Mouse (Mus musculus): ENCODE measurements around the gene Zfp112. TPM values are rescaled to one million over a fixed set of nuclear protein-coding genes. Genes with fewer than 3 reads are reported as not detected.
"Not testable (repeated sequence)": the region's sequence is repeated elsewhere in the genome, so short reads cannot be mapped to it uniquely, and the experiment has no call there.

The Zfp112 gene
- 9.8 and 9.9 TPM in 2 replicates for polyA plus RNA-seq (2015; fragmentation: Nextera tagmentation; extraction: Ambion mirVana)

GRCm38 (mm10) chr7:24112156-24112856 is at the start of gene Zfp112:
TSS of gene Zfp112 (plus strand) at chr7:24112314.
- Histone ChIP-seq H3K9me3 (replicated peaks) (peaks cover 17% of the 10 kb centered on the region), H3K9ac (peak within 1 kb of the TSS; percentile 63), H3K27ac (replicated peaks) (peak within 1 kb of the TSS; percentile 86), H3K4me1 (peaks cover 4% of the 10 kb centered on the region), H3K4me2 (replicated peaks) (peak within 1 kb of the TSS; percentile 69), H3K27me3 (no peaks in the 10 kb centered on the region), H3K36me3 (peaks cover 26% of the 10 kb centered on the region), H3K4me3 (replicated peaks) (peak within 1 kb of the TSS; percentile 60)
- under 1% methylated on average over 23 of the region's 23 CpGs for WGBS
- ATAC-seq (ENCODE audit: insufficient number of reproducible peaks, low FRiP score, low TSS enrichment, low read depth) = peak; percentile 96

- H3K27ac ChIP-seq (replicated peaks); H3K4me2 ChIP-seq (replicated peaks); H3K9ac ChIP-seq; H3K4me3 ChIP-seq (replicated peaks); H3K9me3 ChIP-seq (replicated peaks); ATAC-seq (ENCODE audit: insufficient number of reproducible peaks, low FRiP score, low TSS enrichment, low read depth); H3K27me3 ChIP-seq; H3K4me1 ChIP-seq; H3K36me3 ChIP-seq: not testable (repeated sequence)
- 32% methylated on average over 1 of the region's 1 CpGs for WGBS
Observed at GRCm38 (mm10) chr7:24074424-24074823, 37.7 kb upstream of the Zfp112 start.

DNA sequence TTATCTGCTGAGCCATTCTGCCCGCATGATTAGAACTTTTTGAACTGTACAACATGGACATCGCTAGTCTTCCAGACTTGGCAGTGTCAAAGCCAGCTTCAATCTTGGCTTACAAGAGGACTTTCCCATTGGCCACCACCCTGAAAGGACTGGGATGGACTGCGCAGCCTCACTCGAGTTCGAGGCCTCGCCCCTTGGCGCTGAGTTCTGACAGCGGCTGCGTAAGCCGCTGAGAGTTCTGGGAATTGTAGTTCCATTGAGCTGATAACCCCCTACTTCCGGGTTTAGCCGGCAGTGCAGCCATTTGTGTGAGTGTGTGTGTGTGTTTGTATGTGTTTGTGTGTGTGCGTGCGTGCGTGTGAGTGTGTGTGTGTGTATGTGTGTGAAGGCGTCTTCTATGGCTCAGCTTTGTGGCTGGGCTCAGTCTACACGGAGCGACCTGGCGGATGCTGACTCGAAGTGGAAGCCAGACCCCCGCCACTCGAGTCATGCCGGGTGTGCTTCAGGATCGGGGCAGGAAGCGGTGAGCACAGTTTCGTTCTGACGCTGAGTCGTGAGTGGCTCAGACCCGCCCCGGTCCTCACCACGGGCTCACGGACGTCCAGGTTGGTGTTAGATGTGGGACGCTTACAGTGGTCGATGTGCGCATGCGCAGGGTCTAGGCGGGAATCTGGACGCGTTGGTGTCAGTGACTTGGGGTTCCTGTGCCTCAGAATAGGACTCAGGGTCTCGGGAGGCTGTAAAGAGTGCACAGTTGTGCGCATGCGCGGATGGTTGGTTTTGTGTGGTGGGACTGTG is 30.3 kb upstream of the Zfp112 start, which contains the start of gene Zfp180:
TSS of gene Zfp180 (plus strand) at position 291 of the 798 bp plus-strand sequence.
- Histone ChIP-seq H3K4me2 (replicated peaks) (peak within 1 kb of the TSS; percentile 77), H3K9me3 (replicated peaks) (0 out of 2 replicates have a peak, but pooled peaks cover 4% of the 10 kb centered on the region), H3K9ac (peak within 1 kb of the TSS; percentile 39), H3K27me3 (no peaks in the 10 kb centered on the region), H3K27ac (replicated peaks) (peak within 1 kb of the TSS; percentile 75), H3K4me3 (replicated peaks) (peak within 1 kb of the TSS; percentile 54), H3K4me1 (peaks cover 23% of the 10 kb centered on the region), H3K36me3 (peaks cover 14% of the 10 kb centered on the region)
- peak; percentile 98 for ATAC-seq (ENCODE audit: insufficient number of reproducible peaks, low FRiP score, low TSS enrichment, low read depth)
- 21% methylated on average over 44 of the region's 44 CpGs for WGBS

DNA sequence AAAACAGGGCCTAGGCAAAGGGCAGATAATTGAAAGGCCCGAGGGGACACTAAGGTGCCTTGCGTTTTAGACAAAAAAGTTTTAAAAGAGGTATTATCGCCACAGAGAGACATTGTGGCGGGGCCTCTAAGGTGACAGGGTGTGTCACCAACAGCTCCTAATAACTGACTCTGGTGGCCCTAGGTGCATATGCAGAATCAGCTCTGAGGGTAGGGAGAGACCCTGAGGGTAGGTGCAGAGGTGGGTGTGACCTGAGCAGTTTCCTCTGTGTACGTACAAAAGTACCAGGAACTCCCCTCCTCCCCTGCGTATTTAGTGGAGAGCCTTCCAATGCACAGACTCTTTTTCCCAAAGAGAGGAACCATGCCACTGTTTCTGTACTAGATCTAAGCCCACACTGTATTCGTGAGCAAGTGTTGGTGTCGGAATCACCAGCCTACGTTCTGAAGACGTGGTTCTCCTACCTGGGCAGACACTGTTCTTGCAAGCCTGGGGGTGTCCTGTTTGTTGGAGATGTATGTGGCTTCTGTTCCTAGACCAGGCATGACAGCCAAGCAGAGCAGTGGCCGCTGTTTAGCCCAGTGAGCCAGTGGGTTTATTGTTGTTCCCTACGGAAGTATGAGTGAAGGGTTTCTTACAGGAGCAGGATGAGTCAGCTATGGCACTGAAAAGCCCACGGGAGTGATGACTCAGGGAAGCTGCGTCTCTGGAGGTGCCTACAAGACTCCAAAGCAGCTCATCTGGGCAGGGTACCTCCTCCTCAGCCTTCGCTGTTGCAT is 29.5 kb upstream of the Zfp112 start:
- peak overlapping the region; percentile 75 for H3K27ac ChIP-seq (replicated peaks)
- H3K9me3 ChIP-seq (replicated peaks) = 0 out of 2 replicates have a peak, but pooled peaks cover 4% of the 10 kb centered on the region
- WGBS = 40% methylated on average over 15 of the region's 15 CpGs
- peak overlapping the region; percentile 77 for H3K4me2 ChIP-seq (replicated peaks)
- H3K36me3 ChIP-seq = peaks cover 22% of the 10 kb centered on the region
- H3K27me3 ChIP-seq = no peaks in the 10 kb centered on the region
- ATAC-seq (ENCODE audit: insufficient number of reproducible peaks, low FRiP score, low TSS enrichment, low read depth) = no peak
- H3K9ac ChIP-seq = peak overlapping the region; percentile 39
- peak overlapping the region; percentile 54 for H3K4me3 ChIP-seq (replicated peaks)
- H3K4me1 ChIP-seq = peaks cover 23% of the 10 kb centered on the region

DNA sequence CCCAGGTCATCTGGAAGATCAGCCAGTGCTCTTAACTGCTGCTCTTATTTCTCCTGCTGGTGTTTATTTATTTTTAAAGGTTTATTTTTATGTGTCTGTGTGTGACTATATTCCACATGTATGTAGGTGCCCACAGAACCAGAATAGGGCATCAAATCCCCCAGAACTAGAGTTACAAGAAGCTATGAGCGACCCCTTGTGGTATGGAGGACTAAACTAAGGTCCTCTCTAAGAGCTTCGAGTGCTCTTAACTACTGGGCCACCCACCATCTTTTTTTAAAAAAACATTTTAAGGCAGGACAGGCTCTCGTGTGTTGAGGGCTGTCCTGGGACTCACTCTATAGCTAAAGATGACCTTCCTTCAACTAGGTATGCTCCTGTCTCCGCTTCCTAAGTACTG is 25.2 kb upstream of the Zfp112 start:
- no peaks in the 10 kb centered on the region for H3K27me3 ChIP-seq
- H3K9me3 ChIP-seq (replicated peaks) = 0 out of 2 replicates have a peak, but pooled peaks cover 4% of the 10 kb centered on the region
- H3K9ac ChIP-seq = no peak overlapping the region
- H3K36me3 ChIP-seq = peaks cover 39% of the 10 kb centered on the region
- no peak overlapping the region for H3K4me2 ChIP-seq (replicated peaks)
- peaks cover 20% of the 10 kb centered on the region for H3K4me1 ChIP-seq
- WGBS = 92% methylated on average over 4 of the region's 4 CpGs
- no peak overlapping the region for H3K4me3 ChIP-seq (replicated peaks)
- ATAC-seq (ENCODE audit: insufficient number of reproducible peaks, low FRiP score, low TSS enrichment, low read depth) = no peak
- H3K27ac ChIP-seq (replicated peaks) = no peak overlapping the region

DNA sequence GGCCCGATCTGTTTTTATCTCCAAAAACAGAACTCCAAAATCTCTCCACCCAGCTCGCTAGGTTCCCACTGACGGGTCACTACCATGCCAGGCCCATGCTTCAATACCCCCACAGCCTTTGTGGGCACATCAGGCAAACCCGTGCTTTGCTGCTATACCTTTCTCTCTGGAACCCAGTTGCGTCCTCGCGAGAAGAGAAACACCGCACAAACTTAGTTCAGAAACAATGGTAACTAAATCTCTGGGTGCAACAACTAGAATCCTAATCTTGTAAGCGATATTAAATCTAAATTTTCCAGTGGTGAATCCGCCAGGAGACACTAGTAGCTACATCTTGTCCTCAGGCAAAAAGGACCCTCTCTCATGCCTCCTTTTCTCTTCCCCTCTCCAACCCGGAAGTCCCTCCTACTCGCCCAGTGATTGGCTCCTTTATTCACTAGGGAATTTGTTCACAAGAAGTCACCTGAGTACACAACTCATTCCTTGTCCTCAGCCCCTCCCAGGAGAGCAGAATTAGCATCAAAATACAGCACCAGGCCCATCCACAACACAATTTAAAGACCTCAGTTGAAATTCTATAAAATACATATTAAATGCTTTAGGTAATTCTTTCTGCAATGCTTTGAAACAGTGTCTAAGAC is 24.5 kb upstream of the Zfp112 start:
- Histone ChIP-seq H3K36me3 (peaks cover 39% of the 10 kb centered on the region), H3K4me3 (replicated peaks) (no peak overlapping the region), H3K9me3 (replicated peaks) (0 out of 2 replicates have a peak, but pooled peaks cover 4% of the 10 kb centered on the region), H3K27ac (replicated peaks) (no peak overlapping the region), H3K4me1 (peaks cover 15% of the 10 kb centered on the region), H3K4me2 (replicated peaks) (no peak overlapping the region), H3K27me3 (no peaks in the 10 kb centered on the region), H3K9ac (no peak overlapping the region)
- 96% methylated on average over 12 of the region's 12 CpGs for WGBS
- ATAC-seq (ENCODE audit: insufficient number of reproducible peaks, low FRiP score, low TSS enrichment, low read depth) = no peak

DNA sequence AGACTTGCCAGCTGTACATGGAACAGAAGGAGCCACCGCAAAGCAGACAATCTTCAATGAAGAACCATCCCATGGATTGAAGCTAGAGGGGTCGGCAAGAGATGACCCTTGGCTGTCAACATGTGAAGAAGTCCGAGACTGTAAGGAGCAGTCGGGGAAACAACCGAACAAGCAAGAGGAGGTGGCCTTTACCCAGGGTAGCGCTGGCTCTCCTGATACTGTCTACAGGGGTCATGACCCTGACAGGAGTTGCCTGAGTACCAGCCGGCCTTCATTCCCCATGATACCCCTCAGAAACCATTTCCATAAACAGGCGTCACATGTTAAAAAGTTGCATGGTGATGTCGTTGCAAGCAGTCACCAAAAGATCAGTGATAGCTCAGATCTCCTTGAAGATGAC is 7.7 kb upstream of the Zfp112 start:
- no peak; the same call in 1 of the 2 replicates for ATAC-seq (ENCODE audit: insufficient number of reproducible peaks, low FRiP score, low TSS enrichment, low read depth)
- Histone ChIP-seq H3K9me3 (replicated peaks) (peaks cover 79% of the 10 kb centered on the region), H3K4me1 (no peaks in the 10 kb centered on the region), H3K4me3 (replicated peaks) (no peak overlapping the region), H3K27me3 (no peaks in the 10 kb centered on the region), H3K9ac (no peak overlapping the region), H3K27ac (replicated peaks) (no peak overlapping the region), H3K4me2 (replicated peaks) (no peak overlapping the region), H3K36me3 (peaks cover 99% of the 10 kb centered on the region)
- 93% methylated on average over 9 of the region's 9 CpGs for WGBS

DNA sequence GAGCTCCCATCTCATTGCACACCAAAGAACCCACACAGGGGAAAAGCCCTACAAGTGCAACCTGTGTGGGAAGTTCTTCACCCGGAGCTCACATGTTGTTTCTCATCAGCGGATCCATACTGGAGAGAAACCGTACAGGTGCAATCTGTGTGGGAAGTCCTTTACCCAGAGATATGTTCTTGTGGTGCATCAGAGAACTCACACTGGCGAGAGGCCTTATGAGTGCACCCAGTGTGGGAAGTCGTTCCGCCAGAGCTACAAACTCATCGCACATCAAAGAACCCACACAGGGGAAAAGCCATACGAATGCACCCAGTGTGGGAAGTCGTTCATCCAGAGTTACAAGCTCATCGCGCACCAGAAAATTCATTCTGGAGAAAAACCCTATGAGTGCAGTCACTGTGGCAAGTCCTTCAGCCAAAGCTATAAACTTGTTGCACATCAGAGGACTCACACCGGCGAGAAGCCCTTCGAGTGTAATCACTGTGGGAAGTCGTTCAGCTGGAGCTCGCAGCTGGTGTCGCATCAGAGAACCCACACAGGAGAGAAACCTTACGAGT is 6.9 kb upstream of the Zfp112 start:
- H3K36me3 ChIP-seq = peaks cover 94% of the 10 kb centered on the region
- no peak overlapping the region for H3K4me2 ChIP-seq (replicated peaks)
- H3K4me1 ChIP-seq = no peaks in the 10 kb centered on the region
- WGBS = 94% methylated on average over 18 of the region's 18 CpGs
- H3K4me3 ChIP-seq (replicated peaks) = no peak overlapping the region
- H3K27me3 ChIP-seq = no peaks in the 10 kb centered on the region
- H3K9me3 ChIP-seq (replicated peaks) = peaks cover 79% of the 10 kb centered on the region
- no peak for ATAC-seq (ENCODE audit: insufficient number of reproducible peaks, low FRiP score, low TSS enrichment, low read depth)
- no peak overlapping the region for H3K27ac ChIP-seq (replicated peaks)
- H3K9ac ChIP-seq = no peak overlapping the region

DNA sequence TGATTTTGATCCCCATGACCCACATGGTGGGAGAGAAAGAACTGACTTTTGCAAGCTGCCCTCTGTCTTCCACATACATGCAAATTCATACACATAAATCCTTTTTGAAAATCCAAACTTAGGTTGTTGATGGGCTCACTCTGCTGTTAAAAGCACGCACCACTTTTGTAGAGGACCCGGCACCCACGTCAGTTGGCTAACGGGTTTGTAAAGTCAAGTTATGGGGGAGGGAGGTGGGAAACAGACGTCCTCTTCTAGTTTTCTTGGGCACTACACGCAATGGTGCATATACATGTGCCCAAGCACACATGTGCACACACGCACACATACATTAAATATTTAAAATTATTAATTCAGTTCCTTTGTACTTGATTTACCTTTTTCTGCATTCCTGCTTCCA is 1.3 kb upstream of the Zfp112 start:
- H3K4me3 ChIP-seq (replicated peaks) = no peak overlapping the region
- 96% methylated on average over 7 of the region's 7 CpGs for WGBS
- ATAC-seq (ENCODE audit: insufficient number of reproducible peaks, low FRiP score, low TSS enrichment, low read depth) = no peak

DNA sequence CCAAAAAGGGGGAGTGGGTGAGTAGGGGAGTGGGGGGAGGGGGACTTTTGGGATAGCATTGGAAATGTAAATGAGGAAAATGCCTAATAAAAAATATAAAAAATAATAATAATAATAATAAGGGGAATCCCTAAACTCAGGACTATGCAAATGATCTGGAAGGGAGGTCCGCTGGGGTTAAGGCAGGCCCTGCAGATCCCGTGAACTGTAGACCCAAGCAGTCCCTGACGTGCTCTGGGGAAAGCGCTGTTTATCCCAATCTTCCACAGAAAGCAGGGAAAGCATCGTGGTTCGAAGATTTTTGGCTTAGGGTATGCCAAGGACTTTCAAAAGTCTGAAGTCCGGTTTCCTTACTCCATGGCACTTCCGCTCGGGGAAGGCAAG is 350 bp upstream of the Zfp112 start:
- 2% methylated on average over 9 of the region's 9 CpGs for WGBS
- peaks cover 32% of the 10 kb centered on the region for H3K36me3 ChIP-seq
- ATAC-seq (ENCODE audit: insufficient number of reproducible peaks, low FRiP score, low TSS enrichment, low read depth) = peak; percentile 27; the same call in 1 of the 2 replicates

More for the DNA sequence above, 1.3 kb upstream of the Zfp112 start:
- Histone ChIP-seq H3K9me3 (replicated peaks) (peaks cover 31% of the 10 kb centered on the region), H3K27me3 (no peaks in the 10 kb centered on the region), H3K36me3 (peaks cover 41% of the 10 kb centered on the region), H3K27ac (replicated peaks) (no peak overlapping the region), H3K9ac (no peak overlapping the region), H3K4me1 (peaks cover 4% of the 10 kb centered on the region), H3K4me2 (replicated peaks) (no peak overlapping the region)

More for the DNA sequence above, 350 bp upstream of the Zfp112 start:
- Histone ChIP-seq H3K27ac (replicated peaks) (peak overlapping the region; percentile 86), H3K4me1 (peaks cover 4% of the 10 kb centered on the region), H3K4me2 (replicated peaks) (peak overlapping the region; percentile 69), H3K9ac (peak overlapping the region; percentile 63; the same call in 1 of the 2 replicates), H3K9me3 (replicated peaks) (peaks cover 22% of the 10 kb centered on the region), H3K27me3 (no peaks in the 10 kb centered on the region), H3K4me3 (replicated peaks) (peak overlapping the region; percentile 60)

Data from embryonic facial prominence, embryonic 15.5 days (tissue).